9 mouse cellular contexts compared by ENCODE assay signal in genomic region chr5:111762085-111762484, GRCm38 (mm10). TPM values are rescaled to one million over a fixed set of nuclear protein-coding genes. Genes with fewer than 3 reads are reported as not detected.
DNase-seq lines count a peak whose midpoint lies in the region; ATAC-seq and TF ChIP-seq lines count a peak whose summit lies in the region.
"Had no signal": no experiment of that assay in that cellular context is flagged by ENCODE, and none has a peak within 500 bp of the region (broad histone marks: within the 10 kb centered on the region; RNA-seq: fewer than 3 reads in every experiment).

No protein-coding gene starts in this region.

- no peaks in the 10 kb centered on the region for H3K9me3 ChIP-seq in lung, postnatal 0 days (ENCODE audit: low read length)

- no peak for TF ChIP-seq EP300 in lung, postnatal 0 days (IDR thresholded peaks at IDR 0.05)

- no peaks in the 10 kb centered on the region for H3K27me3 ChIP-seq in lung, postnatal 0 days (replicated peaks; ENCODE audit: insufficient read depth, low read length)

- H3K36me3 ChIP-seq in lung, postnatal 0 days (ENCODE audit: insufficient read depth, low read length): no peaks in the 10 kb centered on the region
- H3K36me3 ChIP-seq: G1E had no signal

- H3K9ac ChIP-seq in lung, postnatal 0 days (replicated peaks; ENCODE audit: low read depth): no peak overlapping the region

- DNase-seq in ovary, adult 18-20 months (ENCODE audit: low spot score): peak; percentile 12
- no peak for DNase-seq in ovary, postnatal 10 days (ENCODE audit: low spot score)
- DNase-seq in frontal cortex, adult 2 months (ENCODE audit: extremely low spot score in 1 of 2, low spot score in 1 of 2): peak; percentile 84 to 90
- DNase-seq in heart, postnatal 36 days: peak; percentile 53 to 58
- DNase-seq in layer of hippocampus, adult 8-10 months (ENCODE audit: low spot score in 2 of 2): peak; percentile 82 to 84
- DNase-seq in lung, postnatal 0 days (ENCODE audit: low spot score): peak; percentile 65
- DNase-seq in right cerebral cortex, postnatal 36 days (ENCODE audit: low spot score in 2 of 2): peak; percentile 80 to 87

- 0 out of 2 replicates have a peak, but pooled peaks cover 10% of the 10 kb centered on the region for H3K4me1 ChIP-seq in lung, postnatal 0 days (ENCODE audit: insufficient read depth, low read depth, low read length)

- ATAC-seq in lung, postnatal 0 days: peak; percentile 65
- no peak for ATAC-seq in CD4-positive, CD25-positive, alpha-beta regulatory T cell, adult 4 months

- 8% methylated on average over 17 of the region's 17 CpGs for WGBS in lung, postnatal 0 days

- 0 out of 2 replicates have a peak overlapping the region, but pooled peaks have one; percentile 24 for H3K4me3 ChIP-seq in lung, postnatal 0 days (ENCODE audit: low read depth, low read length)

- intact Hi-C loops in heart, postnatal 36 days (cut with DNase I): no loop called here

- H3K27ac ChIP-seq in lung, postnatal 0 days (ENCODE audit: low read length): no peak overlapping the region

- TF ChIP-seq CTCF in lung, postnatal 0 days (IDR thresholded peaks at IDR 0.05): peak; percentile 51

- peak overlapping the region; percentile 49; the same call in 1 of the 2 replicates for H3K4me2 ChIP-seq in lung, postnatal 0 days (replicated peaks; ENCODE audit: low read depth, low read length)

RNA-seq across cellular contexts. Expression of gene Gm26897, which starts 28.4 kb away (rescaled TPM):
- polyA plus RNA-seq in frontal cortex, adult 2 months (2012; rRNA removed): not detected in 2 replicates
- total RNA-seq in heart, postnatal 36 days (2021): not detected
- not detected for total RNA-seq in layer of hippocampus, adult 8-10 months (2022)
- not detected in 2 replicates for polyA plus RNA-seq in lung, postnatal 0 days (2015; fragmentation: Nextera tagmentation; extraction: Ambion mirVana)
- polyA plus RNA-seq in CD4-positive, CD25-positive, alpha-beta regulatory T cell, adult 4 months (2017; shearing (Covaris generic)): not detected
- total RNA-seq: G1E had no signal
- polyA plus RNA-seq: G1E had no signal
